Mouse (Mus musculus): ENCODE results near the gene Hist1h2ae.
"Not testable (repeated sequence)": the region's sequence is repeated elsewhere in the genome, so short reads cannot be mapped to it uniquely, and the experiment has no call there.

Gene Hist1h2ae

GRCm38 (mm10) chr13:23562699-23563462 lies 8.1 kb downstream of the Hist1h2ae start:
- no peak for DNase-seq (ENCODE audit: extremely low spot score, low read depth, low spot score)

GRCm38 (mm10) chr13:23561883-23562659 lies 8.9 kb downstream of the Hist1h2ae start, which contains the start of gene Hist1h3e:
TSS of gene Hist1h3e (minus strand) at chr13:23562369.
- DNase-seq (ENCODE audit: extremely low spot score, low read depth, low spot score): peak; percentile 98

GRCm38 (mm10) chr13:23561531-23561882 lies 9.5 kb downstream of the Hist1h2ae start:
- not testable (repeated sequence) for DNase-seq (ENCODE audit: extremely low spot score, low read depth, low spot score)

- not testable (repeated sequence) for DNase-seq (ENCODE audit: extremely low spot score, low read depth, low spot score)
Measured at GRCm38 (mm10) chr13:23560699-23561098, 10.3 kb downstream of the Hist1h2ae start.

- DNase-seq (ENCODE audit: extremely low spot score, low read depth, low spot score): no peak
Measured at GRCm38 (mm10) chr13:23556906-23557305, 14.1 kb downstream of the Hist1h2ae start.

GRCm38 (mm10) chr13:23555839-23556416 lies 15.1 kb downstream of the Hist1h2ae start:
- no peak for DNase-seq (ENCODE audit: extremely low spot score, low read depth, low spot score)

GRCm38 (mm10) chr13:23554925-23555838 lies 15.8 kb downstream of the Hist1h2ae start:
- DNase-seq (ENCODE audit: extremely low spot score, low read depth, low spot score): no peak

- DNase-seq (ENCODE audit: extremely low spot score, low read depth, low spot score): no peak
Measured at GRCm38 (mm10) chr13:23554393-23554792, 16.6 kb downstream of the Hist1h2ae start.

- no peak for DNase-seq (ENCODE audit: extremely low spot score, low read depth, low spot score)
Measured at GRCm38 (mm10) chr13:23552962-23553361, 18.1 kb downstream of the Hist1h2ae start, which contains the start of gene Hist1h1d. TSS of gene Hist1h1d (plus strand) at chr13:23553262.

GRCm38 (mm10) chr13:23551931-23552914 lies 18.8 kb downstream of the Hist1h2ae start:
- no peak for DNase-seq (ENCODE audit: extremely low spot score, low read depth, low spot score)

GRCm38 (mm10) chr13:23551146-23551834 lies 19.7 kb downstream of the Hist1h2ae start, which contains the start of gene Hist1h4f:
TSS of gene Hist1h4f (minus strand) at chr13:23551648.
- DNase-seq (ENCODE audit: extremely low spot score, low read depth, low spot score): not testable (repeated sequence)

GRCm38 (mm10) chr13:23550761-23551145 lies 20.3 kb downstream of the Hist1h2ae start:
- DNase-seq (ENCODE audit: extremely low spot score, low read depth, low spot score): no peak

GRCm38 (mm10) chr13:23546694-23547093 lies 24.3 kb downstream of the Hist1h2ae start:
- DNase-seq (ENCODE audit: extremely low spot score, low read depth, low spot score): no peak

GRCm38 (mm10) chr13:23544787-23545120 lies 26.3 kb downstream of the Hist1h2ae start:
- DNase-seq (ENCODE audit: extremely low spot score, low read depth, low spot score): not testable (repeated sequence)

- DNase-seq (ENCODE audit: extremely low spot score, low read depth, low spot score): peak; percentile 100
Measured at GRCm38 (mm10) chr13:23543965-23544786, 26.8 kb downstream of the Hist1h2ae start, which contains the start of gene Hist1h3f. TSS of gene Hist1h3f (plus strand) at chr13:23544052.

- DNase-seq (ENCODE audit: extremely low spot score, low read depth, low spot score): not testable (repeated sequence)
Measured at GRCm38 (mm10) chr13:23542999-23543607, 27.9 kb downstream of the Hist1h2ae start, which contains the start of gene Hist1h2bh. TSS of gene Hist1h2bh (minus strand) at chr13:23543392.

All from hindlimb bud, embryonic 11.5 days (tissue).